Mouse (Mus musculus): ENCODE data around the gene Camk2d.

The Camk2d gene

GRCm38 (mm10) chr3:126746148-126746803 is 150.2 kb downstream of the Camk2d start:
- DNase-seq (ENCODE audit: low spot score) = no peak

- DNase-seq (ENCODE audit: low spot score) = no peak
Observed at GRCm38 (mm10) chr3:126747628-126748027, 151.5 kb downstream of the Camk2d start.

DNA sequence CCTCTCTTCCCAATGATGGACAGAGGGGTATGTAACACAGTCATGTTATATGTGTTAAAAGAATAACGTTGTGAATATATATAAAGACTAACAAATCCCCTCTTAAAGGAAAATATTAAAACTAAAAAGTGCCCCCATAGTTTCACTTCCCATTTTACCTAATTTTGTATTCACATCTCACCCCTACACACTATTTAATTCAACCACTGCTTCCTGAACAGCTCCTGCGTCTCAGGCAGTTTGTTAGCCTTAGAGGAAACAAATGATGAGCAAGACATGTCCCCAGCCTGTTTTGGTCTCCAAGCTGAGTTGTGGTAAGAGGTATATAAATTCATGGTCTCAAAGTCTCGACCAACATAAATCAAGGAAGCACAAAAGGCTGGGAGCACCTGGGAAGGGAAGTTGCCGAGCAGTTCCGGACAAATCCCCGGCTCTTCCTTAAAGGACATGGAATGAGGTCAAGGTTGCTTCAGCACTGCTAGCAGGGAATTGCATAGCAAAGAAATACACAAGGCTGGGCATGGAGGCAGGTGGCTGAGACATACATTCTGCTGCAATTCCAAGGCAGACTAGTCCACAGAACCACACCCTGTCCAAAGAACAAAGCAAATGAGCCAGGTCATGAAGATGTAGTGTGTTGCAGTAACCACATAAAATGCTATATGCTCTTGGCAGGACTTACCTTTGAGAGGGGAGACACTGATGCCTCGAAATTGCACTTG is 155.4 kb downstream of the Camk2d start:
- DNase-seq (ENCODE audit: low spot score) = no peak

DNA sequence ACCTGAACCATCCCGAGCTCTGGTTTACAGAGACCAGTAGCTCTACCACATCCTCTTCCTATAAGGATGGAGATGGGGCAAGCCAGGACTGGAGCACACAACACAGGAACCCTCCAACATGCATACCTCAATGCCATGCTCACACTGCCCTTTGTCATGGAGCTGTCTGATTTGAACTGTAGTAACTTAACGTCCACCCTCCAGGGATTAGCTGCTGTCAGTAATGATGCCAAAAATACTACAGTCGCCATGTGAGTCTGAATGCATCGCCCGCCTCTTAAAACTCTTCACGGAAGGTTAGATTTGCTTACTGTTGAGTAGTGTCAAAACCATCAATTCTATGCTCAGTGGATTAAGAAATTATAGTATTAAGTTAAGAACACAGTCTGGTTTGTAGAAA is 156.9 kb downstream of the Camk2d start:
- DNase-seq (ENCODE audit: low spot score) = no peak

- no peak for DNase-seq (ENCODE audit: low spot score)
Observed at GRCm38 (mm10) chr3:126758398-126758797, 162.3 kb downstream of the Camk2d start.

GRCm38 (mm10) chr3:126760608-126761007 is 164.5 kb downstream of the Camk2d start:
- DNase-seq (ENCODE audit: low spot score) = no peak

DNA sequence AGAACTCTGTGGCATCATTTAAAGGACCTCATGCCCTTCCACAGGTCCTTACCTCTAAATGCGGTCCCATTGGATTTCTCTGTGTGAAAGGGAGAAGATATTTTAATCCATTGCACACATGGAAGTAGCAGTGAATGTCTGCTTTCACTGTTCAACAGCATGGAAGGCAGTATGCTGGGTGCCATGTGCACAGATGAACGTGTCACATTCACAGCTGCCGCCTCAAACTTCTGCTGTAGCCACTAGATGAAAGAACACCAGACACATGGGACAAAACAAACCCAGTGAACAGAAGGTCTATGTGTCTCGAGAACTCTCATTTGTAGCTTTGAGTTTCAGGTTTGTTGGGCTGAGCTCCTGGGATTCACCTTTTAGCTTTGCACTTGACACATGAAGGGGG is 168.6 kb downstream of the Camk2d start:
- DNase-seq (ENCODE audit: low spot score) = no peak

DNA sequence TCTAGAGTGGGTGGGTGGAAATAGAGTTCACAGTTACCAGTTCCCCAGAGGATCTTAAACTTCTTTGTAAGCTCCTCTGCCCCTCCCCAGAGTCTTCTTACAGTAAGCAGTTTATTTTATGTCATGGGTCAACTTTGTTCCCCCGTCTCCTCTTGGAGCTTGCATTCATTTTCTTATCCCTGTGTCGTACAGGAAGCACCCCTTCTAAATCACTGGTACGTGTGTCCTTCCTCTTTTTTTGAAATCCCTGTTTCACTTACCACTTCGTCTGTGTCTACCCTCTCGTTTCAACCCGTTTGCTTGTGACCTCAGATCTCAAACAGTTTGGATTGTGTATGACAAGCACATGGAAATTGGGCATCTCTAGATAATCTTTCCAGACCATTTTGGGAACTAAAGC is 174.0 kb downstream of the Camk2d start:
- no peak for DNase-seq (ENCODE audit: low spot score)

- DNase-seq (ENCODE audit: low spot score) = peak; percentile 54
Observed at GRCm38 (mm10) chr3:126771032-126771431, 174.9 kb downstream of the Camk2d start.

DNA sequence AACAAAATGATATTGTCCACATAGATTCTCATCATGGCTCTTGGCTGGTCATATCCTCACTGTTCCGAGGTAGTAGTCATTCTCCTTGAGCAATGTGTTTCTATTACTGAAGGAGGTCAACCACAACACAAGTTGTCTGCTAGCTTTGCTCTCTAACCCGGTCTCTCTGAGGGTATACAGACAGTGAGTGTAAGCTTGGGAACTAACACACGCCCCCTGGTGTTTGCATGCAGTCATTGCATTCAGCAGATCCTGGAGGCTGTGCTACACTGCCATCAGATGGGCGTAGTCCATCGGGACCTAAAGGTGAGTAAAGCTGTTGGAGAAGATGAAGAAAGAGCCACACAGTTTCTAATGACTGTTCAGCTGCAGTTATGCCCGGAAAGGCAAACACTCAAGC is 175.4 kb downstream of the Camk2d start:
- DNase-seq (ENCODE audit: low spot score) = peak; percentile 89

GRCm38 (mm10) chr3:126776001-126776400 is 179.9 kb downstream of the Camk2d start:
- DNase-seq (ENCODE audit: low spot score) = no peak

DNA sequence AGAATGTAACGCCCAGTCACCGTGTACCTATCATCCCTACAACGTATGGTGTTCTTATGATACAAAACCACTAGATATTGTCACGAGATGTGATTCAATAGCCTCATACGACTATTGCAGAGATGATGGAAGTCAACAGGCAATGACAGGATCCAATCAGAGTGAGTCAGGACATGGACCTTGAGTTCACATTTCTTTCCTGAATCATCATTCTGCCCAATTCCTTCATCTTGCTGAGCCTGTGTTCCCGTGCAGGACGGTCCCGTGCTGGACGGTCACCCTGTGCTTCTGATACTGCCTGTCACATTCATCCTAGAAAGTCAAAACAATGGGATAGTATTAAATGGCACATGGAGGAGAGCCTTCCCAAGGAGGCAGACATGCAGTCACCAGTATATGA is 181.0 kb downstream of the Camk2d start:
- no peak for DNase-seq (ENCODE audit: low spot score)

DNA sequence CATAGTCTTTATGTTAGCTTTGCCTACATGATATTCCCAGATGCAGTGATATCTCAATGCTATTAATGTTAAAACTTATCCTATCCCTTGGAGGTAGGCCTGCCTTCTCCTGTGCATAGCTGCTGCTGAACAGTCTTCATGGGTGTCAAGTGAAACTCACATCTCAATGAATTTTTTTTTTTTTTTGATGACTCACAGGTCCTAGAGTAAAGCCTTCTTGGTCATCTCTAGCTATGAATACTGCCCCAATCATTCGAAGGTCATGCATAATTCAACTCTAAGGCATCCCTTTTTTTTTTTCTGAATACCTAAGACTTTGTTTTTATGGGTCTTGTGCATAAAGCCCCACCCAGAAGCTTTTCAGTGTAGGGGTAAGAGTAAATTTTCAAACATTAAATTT is 181.8 kb downstream of the Camk2d start:
- no peak for DNase-seq (ENCODE audit: low spot score)

DNA sequence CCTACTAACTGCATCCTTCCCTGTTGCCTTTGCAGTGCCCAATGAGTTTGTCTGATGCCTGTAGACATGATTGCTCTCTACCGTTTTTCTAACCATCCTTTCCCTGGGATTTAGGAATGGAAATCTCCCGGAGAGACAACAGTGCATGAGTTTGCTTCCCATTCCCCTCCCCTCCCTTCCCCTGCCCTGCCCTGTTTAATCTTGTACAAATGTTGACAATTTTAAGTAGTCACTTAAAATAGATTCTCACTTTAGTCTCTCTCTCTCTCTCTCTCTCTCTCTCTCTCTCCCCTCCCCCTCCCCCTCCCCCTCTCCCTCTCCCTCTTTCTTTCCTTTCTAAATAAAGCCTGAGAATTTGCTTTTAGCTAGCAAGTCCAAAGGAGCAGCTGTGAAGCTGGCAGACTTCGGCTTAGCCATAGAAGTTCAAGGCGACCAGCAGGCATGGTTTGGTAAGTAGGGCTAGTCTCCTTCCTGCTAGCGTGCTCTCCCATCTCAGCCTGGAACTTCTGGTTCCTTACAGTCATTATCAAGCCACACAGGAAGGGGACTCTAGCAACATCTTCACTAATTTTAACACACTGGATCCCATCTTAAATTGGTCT is 184.0 kb downstream of the Camk2d start:
- DNase-seq (ENCODE audit: low spot score) = no peak

- no peak for DNase-seq (ENCODE audit: low spot score)
Observed at GRCm38 (mm10) chr3:126793035-126793964, 197.2 kb downstream of the Camk2d start.

DNA sequence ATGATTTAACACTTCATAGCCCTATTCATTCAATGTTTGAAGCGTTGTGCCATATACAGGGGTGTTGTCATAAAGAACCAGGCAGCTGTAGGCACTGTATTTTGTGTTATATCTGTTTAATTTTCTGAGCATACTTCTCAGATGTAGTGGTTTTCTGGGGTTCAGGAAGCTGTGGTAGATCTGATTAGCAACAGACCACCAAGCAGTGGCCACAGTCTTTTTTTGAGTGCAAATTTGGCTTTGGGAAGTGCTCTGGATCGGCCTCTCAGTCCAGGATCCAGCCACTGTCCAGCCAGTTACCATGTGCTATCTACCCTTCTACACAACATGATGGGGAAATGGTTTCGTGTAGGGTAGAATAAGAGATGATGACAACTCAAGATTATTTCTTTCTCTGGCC is 199.8 kb downstream of the Camk2d start:
- DNase-seq (ENCODE audit: low spot score) = no peak

DNA sequence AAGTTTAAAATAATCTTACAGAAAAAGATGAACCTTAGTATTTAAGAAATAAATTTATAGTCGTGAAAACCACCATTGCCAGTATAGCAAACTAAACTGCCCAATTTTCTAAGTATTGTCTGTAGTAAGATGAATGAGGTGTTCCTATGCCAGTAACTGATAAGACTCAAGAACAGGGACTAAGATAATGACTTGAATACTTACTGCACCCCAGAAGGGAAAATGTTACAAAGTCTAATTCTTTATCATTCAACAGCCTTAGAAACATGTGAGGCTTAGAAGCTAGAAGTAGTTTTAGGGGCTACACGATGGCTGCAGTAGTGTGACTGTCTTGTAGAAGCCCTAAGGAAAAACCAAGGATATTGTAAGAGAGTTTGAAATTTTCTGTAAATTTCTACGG is 200.9 kb downstream of the Camk2d start:
- no peak for DNase-seq (ENCODE audit: low spot score)

- no peak for DNase-seq (ENCODE audit: low spot score)
Observed at GRCm38 (mm10) chr3:126797810-126798209, 201.7 kb downstream of the Camk2d start.

GRCm38 (mm10) chr3:126802988-126803387 is 206.9 kb downstream of the Camk2d start:
- DNase-seq (ENCODE audit: low spot score) = no peak

DNA sequence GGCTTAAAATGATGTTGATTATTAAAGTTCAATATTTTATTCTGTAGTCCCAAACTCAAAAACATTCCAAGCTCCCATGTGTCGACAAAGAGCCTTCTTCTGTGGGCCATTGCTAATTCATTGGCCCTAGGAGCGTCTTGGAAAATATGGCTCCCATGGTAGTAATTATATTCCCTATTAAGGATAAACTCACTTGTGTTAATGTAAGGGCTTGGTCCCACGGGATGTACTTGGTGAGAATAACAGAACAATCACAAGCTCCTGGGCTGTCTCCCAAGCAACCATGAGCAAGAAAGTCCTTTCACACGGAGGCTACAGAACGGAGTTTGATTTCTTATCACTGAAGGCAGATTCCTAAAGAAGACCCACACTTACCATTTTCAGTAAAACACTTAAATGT is 208.9 kb downstream of the Camk2d start:
- no peak for DNase-seq (ENCODE audit: low spot score)

DNA sequence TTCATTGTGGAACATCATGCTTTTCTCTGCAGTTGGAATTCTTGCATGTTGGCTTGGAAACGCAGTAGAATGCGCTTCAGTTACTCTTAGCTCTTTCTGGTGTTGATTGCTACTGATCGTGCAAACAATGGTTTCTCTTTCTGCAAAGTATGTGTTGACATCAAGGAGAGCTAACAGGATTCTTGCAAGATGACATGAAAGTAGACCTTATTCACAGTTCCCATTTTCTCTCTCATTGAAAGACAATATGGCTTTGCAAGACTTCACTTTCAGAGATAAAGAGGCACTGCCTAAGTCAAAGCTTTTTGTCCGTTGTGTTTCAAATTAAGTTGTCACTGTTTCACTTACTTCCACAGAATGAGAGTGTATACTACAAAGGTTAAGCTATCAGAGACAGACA is 210.0 kb downstream of the Camk2d start:
- peak; percentile 7 for DNase-seq (ENCODE audit: low spot score)

- no peak for DNase-seq (ENCODE audit: low spot score)
Observed at GRCm38 (mm10) chr3:126809915-126810314, 213.8 kb downstream of the Camk2d start.

Measured in embryo, embryonic 10.5 days (tissue).